Mouse (Mus musculus) cerebellum, adult 2 months (tissue): ENCODE measurements at regions not wholly inside any gene's neighbourhood (a gene's known extent, or its start where the extent isn't known, plus 50 kb on each side); places are given as distances from the start of the nearest gene placed in this dataset.

ENCODE experiments used
- DNase-seq, 2 experiments: peaks; one replicate each; pipeline ENCODE4 v3.0.0; 2021
- H3K27ac ChIP-seq: fragments of 200-500 bp; 2 replicates; pipeline ENCODE4 v1.5.1; 2012; ENCODE audit warnings: low read length, control low read depth, inconsistent platforms; ENCODE audit not compliant: insufficient read depth
- H3K27me3 ChIP-seq: fragments of 200-500 bp; 2 replicates; pipeline ENCODE4 v1.6.1; 2012; ENCODE audit warnings: inconsistent platforms, mild to moderate bottlenecking, low read length, moderate library complexity; ENCODE audit not compliant: control insufficient read depth, insufficient read depth
- H3K4me1 ChIP-seq: fragments of 200-500 bp; 2 replicates; pipeline ENCODE4 v1.6.1; 2011; ENCODE audit warnings: low read length; ENCODE audit not compliant: control insufficient read depth, insufficient read depth
- H3K4me3 ChIP-seq: fragments of 200-500 bp; replicated peaks from 2 replicates; pipeline ENCODE3; 2011; ENCODE audit warnings: mild to moderate bottlenecking, low read depth, low read length, control low read depth; ENCODE audit not compliant: insufficient read depth
- CTCF ChIP-seq: fragments of 200-500 bp; IDR thresholded peaks from 2 replicates; pipeline ENCODE4 v1.5.1; 2011; ENCODE audit warnings: low read depth, mild to moderate bottlenecking, control low read depth, low read length, moderate library complexity, borderline replicate concordance; ENCODE audit not compliant: insufficient read depth
- POLR2A ChIP-seq: fragments of 200-500 bp; IDR thresholded peaks from 2 replicates; pipeline ENCODE4 v1.6.1; 2011; ENCODE audit warnings: low read length, control low read depth, borderline replicate concordance; ENCODE audit not compliant: insufficient read depth
- WGBS: fragments of 180-500 bp; shearing (Covaris S2); methylation state at CpG from one replicate; pipeline ENCODE4 v1.1.7; 2018; 5-methylcytosine and 5-hydroxymethylcytosine counted together

DNA sequence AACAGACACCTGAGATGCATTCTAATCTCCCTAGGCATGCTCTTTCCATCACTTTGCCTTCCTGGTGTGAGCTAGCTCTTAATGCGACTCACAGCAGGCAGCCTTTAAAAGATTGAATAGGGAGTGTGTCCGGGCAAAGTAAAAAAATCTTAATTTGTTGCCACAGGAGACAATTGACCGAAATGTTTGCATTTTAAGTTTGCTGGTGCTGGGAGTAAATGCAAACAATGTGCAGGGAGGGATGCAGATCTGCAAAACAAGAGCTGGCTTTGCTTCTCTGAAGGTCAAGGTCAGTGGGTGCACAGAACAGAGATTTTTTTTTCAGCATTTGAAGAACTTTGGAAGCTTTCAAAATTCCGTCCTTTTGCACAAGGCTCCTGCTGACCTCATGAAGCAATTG lies 111.4 kb downstream of the Mterf1b start:
- TF ChIP-seq CTCF (no peak), POLR2A (no peak)
- Histone ChIP-seq H3K4me3 (no peak overlapping the region), H3K27me3 (no peaks in the 10 kb centered on the region), H3K4me1 (no peaks in the 10 kb centered on the region), H3K27ac (no peak overlapping the region)
- 51% methylated on average over 4 of the region's 4 CpGs for WGBS
- no peak for DNase-seq

DNA sequence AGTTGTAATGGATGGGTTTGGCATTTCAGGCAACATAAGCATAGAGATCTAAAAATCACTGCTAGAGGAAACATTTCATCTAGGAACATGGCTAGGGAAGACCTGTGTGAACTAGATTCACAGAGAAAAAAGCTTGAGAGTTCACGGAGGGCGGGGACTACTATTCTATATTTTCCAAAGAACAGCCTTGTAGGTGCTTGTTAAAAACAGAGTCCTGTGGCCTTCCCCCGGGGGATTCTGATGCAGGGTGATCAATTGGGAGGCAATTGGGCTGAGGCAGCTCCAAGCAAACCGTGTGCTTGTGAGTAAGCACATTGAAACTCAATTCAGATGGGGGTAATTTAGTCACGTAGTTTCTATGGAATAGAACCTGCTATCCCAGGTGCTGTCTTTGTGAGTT lies 112.0 kb downstream of the Mterf1b start:
- WGBS, result 75% methylated on average over 5 of the region's 5 CpGs
- Histone ChIP-seq H3K27ac (no peak overlapping the region), H3K4me3 (no peak overlapping the region), H3K4me1 (no peaks in the 10 kb centered on the region), H3K27me3 (no peaks in the 10 kb centered on the region)
- no peak for DNase-seq
- TF ChIP-seq POLR2A (no peak), CTCF (no peak)

DNA sequence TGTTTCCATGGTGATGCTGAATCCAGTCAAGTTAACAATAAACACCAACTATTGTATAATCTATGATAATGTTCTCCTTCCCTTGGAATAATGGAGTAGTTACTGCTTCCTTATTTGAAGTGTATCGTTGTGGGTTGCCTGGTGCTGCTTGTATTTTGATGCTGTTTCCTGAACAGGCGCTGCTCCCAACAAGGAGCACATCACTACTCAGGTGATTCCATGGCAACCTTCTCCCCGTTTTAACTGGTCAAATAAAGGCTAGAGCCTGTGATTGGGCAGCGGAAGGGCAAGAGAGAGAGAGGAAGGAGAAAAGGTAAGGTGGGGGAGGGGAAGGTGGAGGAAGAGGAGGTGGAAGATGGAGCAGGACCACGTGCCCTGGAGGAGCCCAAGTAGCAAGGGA lies 116.3 kb downstream of the Mterf1b start:
- TF ChIP-seq POLR2A (no peak), CTCF (no peak)
- 90% methylated on average over 5 of the region's 5 CpGs for WGBS
- no peak for DNase-seq
- no peak overlapping the region for H3K27ac ChIP-seq
- H3K27me3 ChIP-seq, result no peaks in the 10 kb centered on the region
- H3K4me1 ChIP-seq, result no peaks in the 10 kb centered on the region
- H3K4me3 ChIP-seq, result no peak overlapping the region

DNA sequence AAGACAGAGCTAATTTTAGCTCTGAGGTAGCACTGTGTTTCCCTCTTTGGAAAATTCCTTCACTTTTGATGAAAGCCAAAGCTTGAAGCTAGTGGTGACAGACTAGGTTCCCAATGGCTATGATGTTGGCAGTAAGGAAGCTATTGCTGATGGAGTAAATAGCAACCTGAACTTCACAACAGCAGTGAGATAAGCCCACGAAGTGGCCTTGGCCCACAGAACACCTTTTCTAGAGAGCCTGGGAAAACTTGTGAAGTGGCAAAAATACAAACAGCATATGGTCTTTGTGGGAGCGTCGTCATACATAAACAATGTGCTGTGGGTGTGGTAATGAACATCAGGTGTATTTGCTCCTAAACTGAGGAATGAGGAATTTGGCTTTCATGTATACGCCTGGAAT lies 119.0 kb downstream of the Mterf1b start:
- 58% methylated on average over 4 of the region's 4 CpGs for WGBS
- Histone ChIP-seq H3K4me1 (no peaks in the 10 kb centered on the region), H3K4me3 (no peak overlapping the region), H3K27me3 (no peaks in the 10 kb centered on the region), H3K27ac (no peak overlapping the region)
- TF ChIP-seq CTCF (no peak), POLR2A (no peak)
- no peak for DNase-seq

DNA sequence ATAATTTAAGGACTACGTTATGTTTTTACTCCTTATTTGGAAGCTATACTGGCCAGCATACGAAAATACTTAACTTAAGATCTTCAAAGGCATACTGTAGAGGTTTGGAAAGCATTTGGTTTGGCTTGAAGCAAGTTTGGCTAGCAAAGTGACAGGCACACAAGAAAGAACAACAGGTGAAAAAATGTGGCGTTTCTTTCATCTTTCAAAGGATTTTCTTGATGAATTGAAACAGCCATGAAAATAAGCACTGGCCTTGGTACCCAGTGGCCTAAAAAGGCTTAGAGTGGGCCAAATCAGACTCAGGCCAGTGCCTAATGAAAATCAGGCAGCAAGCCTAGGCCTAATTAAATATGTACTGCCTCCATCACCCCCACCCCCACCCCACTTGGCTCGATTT lies 119.4 kb downstream of the Mterf1b start:
- 36% methylated on average over 4 of the region's 4 CpGs for WGBS
- Histone ChIP-seq H3K27me3 (no peaks in the 10 kb centered on the region), H3K27ac (no peak overlapping the region), H3K4me1 (no peaks in the 10 kb centered on the region), H3K4me3 (no peak overlapping the region)
- TF ChIP-seq CTCF (no peak), POLR2A (no peak)
- no peak for DNase-seq

DNA sequence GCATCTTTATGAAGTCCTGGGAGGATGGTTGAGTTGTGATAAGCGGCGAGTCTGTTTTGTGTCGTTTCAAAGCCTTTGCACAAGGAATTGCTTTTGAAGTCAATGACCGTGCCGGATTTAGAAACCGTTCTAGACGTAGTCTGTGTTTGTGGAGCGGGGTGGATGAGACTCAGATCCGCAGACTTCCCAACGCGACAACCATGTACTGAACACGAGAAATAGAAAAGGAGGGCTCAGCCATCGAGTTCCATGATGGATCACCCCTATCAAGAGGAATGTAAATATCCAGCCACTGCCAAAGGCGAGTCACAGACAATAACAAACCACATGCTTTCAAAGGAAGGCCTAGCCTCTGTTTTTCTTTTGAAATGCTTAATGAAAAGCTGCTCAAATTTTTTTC lies 120.5 kb downstream of the Mterf1b start:
- H3K4me3 ChIP-seq, result no peak overlapping the region
- 91% methylated on average over 14 of the region's 14 CpGs for WGBS
- TF ChIP-seq CTCF, result no peak
- no peak for TF ChIP-seq POLR2A
- no peaks in the 10 kb centered on the region for H3K4me1 ChIP-seq
- no peak for DNase-seq
- H3K27ac ChIP-seq, result no peak overlapping the region
- no peaks in the 10 kb centered on the region for H3K27me3 ChIP-seq

DNA sequence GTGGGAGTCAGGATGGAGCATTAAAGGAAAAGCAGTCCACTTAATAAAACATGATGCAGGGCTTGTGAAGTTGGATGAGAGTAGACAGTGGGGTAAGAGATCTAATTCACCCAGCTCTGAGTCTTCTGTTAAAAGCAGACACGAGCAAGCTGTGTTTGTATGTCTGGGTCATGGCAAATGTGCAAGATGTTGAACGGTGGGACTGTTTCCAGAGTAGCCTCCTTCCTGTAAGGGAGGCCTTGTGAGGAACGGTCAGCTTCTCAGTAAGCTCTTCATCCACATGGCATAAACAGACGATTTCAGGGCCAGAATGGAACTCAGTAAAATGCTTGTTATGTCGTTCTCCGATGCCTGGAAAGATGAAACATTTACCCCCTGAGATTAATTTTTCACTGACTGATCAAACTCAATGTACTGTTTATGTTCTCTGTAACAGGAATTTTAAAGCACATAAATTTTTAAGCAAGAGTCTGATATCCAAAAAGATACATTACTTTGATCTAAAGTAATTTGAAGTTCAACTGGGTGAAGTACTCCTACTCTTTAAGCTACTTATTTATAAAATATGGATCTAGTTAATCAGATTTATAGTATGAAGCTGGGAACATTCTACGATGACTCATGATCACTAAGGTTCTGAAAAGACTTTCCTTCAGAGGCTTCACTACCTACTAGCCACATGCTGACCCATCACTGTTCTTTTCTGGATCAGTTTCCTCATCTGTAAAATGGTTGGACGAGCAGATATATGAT lies 130.6 kb downstream of the Mterf1b start:
- H3K4me1 ChIP-seq, result no peaks in the 10 kb centered on the region
- TF ChIP-seq POLR2A (no peak), CTCF (no peak)
- no peaks in the 10 kb centered on the region for H3K27me3 ChIP-seq
- 68% methylated on average over 8 of the region's 8 CpGs for WGBS
- H3K4me3 ChIP-seq, result no peak overlapping the region
- H3K27ac ChIP-seq, result no peak overlapping the region
- DNase-seq, result no peak

DNA sequence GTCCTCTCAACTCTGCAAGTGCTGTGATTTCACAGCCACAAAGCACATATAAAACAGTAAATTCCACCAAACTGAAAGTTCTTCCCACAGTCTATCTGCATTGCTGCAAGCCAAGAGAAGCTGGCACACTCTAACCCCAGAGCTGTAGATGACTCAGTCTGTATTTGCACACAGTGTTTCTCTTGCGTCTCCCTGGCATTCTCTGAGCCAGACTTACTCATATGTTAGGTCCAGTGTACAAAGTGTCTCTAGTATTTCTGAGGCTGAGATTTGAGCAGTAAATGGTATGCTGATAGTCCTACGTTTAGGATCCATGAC lies 131.2 kb downstream of the Mterf1b start:
- Histone ChIP-seq H3K27me3 (no peaks in the 10 kb centered on the region), H3K4me1 (no peaks in the 10 kb centered on the region), H3K4me3 (no peak overlapping the region), H3K27ac (no peak overlapping the region)
- DNase-seq, result no peak
- WGBS, result 76% methylated on average over 2 of the region's 2 CpGs
- no peak for TF ChIP-seq POLR2A
- TF ChIP-seq CTCF, result no peak

DNA sequence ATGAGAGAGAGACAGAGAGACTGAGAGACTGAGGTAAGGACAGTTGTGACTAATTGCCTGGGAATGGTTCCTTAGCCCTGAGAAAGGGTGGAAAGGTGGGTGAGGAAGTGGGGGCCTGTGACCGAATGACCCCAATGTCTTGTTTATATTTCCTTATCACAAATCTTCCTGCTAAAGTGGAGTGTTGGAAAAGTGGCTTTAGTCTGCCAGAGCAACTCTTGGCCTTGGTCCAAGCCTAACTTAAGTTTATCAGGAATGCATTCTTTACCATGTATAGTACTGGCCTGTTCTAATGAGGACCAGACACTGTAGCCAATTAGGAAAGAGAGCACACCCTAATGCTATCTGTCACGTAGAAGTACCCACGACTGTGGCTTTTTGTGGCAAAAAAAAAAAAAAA lies 133.6 kb downstream of the Mterf1b start:
- H3K4me1 ChIP-seq, result no peaks in the 10 kb centered on the region
- WGBS, result 46% methylated on average over 3 of the region's 3 CpGs
- no peak for DNase-seq
- H3K27me3 ChIP-seq, result no peaks in the 10 kb centered on the region
- no peak for TF ChIP-seq POLR2A
- TF ChIP-seq CTCF, result no peak
- no peak overlapping the region for H3K27ac ChIP-seq
- no peak overlapping the region for H3K4me3 ChIP-seq
